Comparison of ENCODE assay signal across 10 mouse cellular contexts in the genomic region with DNA sequence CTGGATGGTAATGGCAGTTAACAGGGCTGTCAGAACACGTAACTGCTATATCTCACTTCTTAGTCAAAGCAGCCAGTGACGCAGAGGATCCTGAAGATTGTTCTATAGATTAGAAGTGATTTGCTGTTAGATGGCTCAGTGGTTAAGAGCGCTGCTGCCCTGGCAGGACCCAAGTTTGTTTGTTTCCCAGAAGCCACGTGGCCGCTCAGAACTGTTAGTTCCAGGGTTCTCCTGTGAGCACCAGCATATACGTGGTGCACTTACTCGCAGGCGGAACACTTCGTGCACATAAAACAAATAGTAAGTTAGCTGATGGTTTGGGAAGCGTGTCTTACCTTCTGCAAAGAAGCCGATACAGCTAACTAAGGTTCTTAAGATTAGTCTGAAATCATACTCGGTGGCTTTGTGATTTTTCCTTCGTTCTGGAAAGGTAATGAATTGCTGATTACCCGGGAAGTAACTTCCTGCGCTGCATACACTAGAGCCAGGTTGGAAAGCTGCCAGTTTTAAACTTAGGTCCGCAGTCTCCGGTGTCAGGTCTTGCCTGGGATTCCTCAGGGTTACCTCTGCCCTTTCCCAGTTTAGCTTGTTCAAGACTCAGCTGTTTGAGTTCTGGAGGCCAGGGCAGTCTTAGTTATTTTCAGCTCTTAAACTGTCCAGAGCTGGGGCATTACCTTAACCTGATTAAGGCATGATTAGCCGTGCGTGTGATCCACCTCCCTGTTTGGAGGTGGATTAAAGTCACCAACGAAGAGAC. TPM values are rescaled to one million over a fixed set of nuclear protein-coding genes. Genes with fewer than 3 reads are reported as not detected.
DNase-seq lines count a peak whose midpoint lies in the region; ATAC-seq and TF ChIP-seq lines count a peak whose summit lies in the region.
"Had no signal": no experiment of that assay in that cellular context is flagged by ENCODE, and none has a peak within 500 bp of the region (broad histone marks: within the 10 kb centered on the region; RNA-seq: fewer than 3 reads in every experiment).

No protein-coding gene starts in this region.

- no peaks in the 10 kb centered on the region for H3K79me2 ChIP-seq in liver, adult 2 months (ENCODE audit: control insufficient read depth, insufficient read depth, low read length)

- peak overlapping the region; percentile 18; the same call in 1 of the 2 replicates for H3K9ac ChIP-seq in liver, adult 2 months (ENCODE audit: low read depth, low read length)
- no peak overlapping the region for H3K9ac ChIP-seq in liver, embryonic 12.5 days

- H3K27ac ChIP-seq in liver, adult 2 months (replicated peaks; ENCODE audit: insufficient read depth, low read depth, low read length) = no peak overlapping the region
- H3K27ac ChIP-seq in liver, embryonic 12.5 days = no peak overlapping the region

- no peak for TF ChIP-seq CTCF in liver, adult 2 months (IDR thresholded peaks at IDR 0.05; ENCODE audit: low read depth, low read length)

- ATAC-seq in liver, embryonic 12.5 days = no peak

- TF ChIP-seq POLR2A in liver, adult 2 months (IDR thresholded peaks at IDR 0.05; ENCODE audit: extremely low read depth, insufficient read depth, low read length) = no peak

- H3K4me3 ChIP-seq in liver, adult 2 months (ENCODE audit: insufficient read depth, low read depth, low read length) = no peak overlapping the region
- H3K4me3 ChIP-seq in liver, embryonic 12.5 days = no peak overlapping the region
- H3K4me3 ChIP-seq: myocyte had no signal

- H3K27me3 ChIP-seq in liver, adult 2 months (ENCODE audit: control insufficient read depth, insufficient read depth, low read length) = no peaks in the 10 kb centered on the region
- no peaks in the 10 kb centered on the region for H3K27me3 ChIP-seq in liver, embryonic 12.5 days (replicated peaks)

- peaks cover 28% of the 10 kb centered on the region for H3K4me1 ChIP-seq in liver, adult 2 months (ENCODE audit: control insufficient read depth, insufficient read depth, low read length)
- H3K4me1 ChIP-seq in liver, embryonic 12.5 days = peaks cover 32% of the 10 kb centered on the region

- intact Hi-C loops in gastrocnemius, postnatal 14 days (cut with DNase I; ENCODE audit: low total_unique reads) = no loop called here

- peaks cover 15% of the 10 kb centered on the region for H3K36me3 ChIP-seq in liver, adult 2 months (ENCODE audit: control insufficient read depth, insufficient read depth, low read length)
- H3K36me3 ChIP-seq in liver, embryonic 12.5 days = peaks cover 21% of the 10 kb centered on the region

- H3K4me2 ChIP-seq in liver, embryonic 12.5 days = no peak overlapping the region

- H3K9me3 ChIP-seq in liver, embryonic 12.5 days (replicated peaks) = no peaks in the 10 kb centered on the region

- 21% methylated on average over 20 of the region's 20 CpGs for WGBS in liver, adult 2 months
- WGBS in liver, embryonic 12.5 days (ENCODE audit: insufficient replicate concordance) = 66% methylated on average over 20 of the region's 20 CpGs

- DNase-seq in liver, adult 2 months (ENCODE audit: extremely low read depth, low read depth, low spot score) = peak; percentile 72
- peak; percentile 31 for DNase-seq in gastrocnemius, postnatal 14 days
- peak; percentile 60 for DNase-seq in kidney, adult 18-20 months
- DNase-seq in retina, postnatal 7 days (ENCODE audit: low read depth, low spot score) = peak; percentile 61
- no peak for DNase-seq in adrenal gland, postnatal 10 days
- DNase-seq in frontal cortex, postnatal 25 days (ENCODE audit: low spot score in 2 of 2) = no peak

RNA-seq across cellular contexts. Expression of a gene that starts 14.1 kb away (rescaled TPM):
- 442 and 520 TPM in 2 replicates for total RNA-seq in liver, adult 2 months (2014; rRNA removed)
- 594 and 718 TPM in 2 replicates for polyA plus RNA-seq in liver, adult 2 months (2012; rRNA removed)
- polyA plus RNA-seq in liver, embryonic 12.5 days (2016; fragmentation: Nextera tagmentation; extraction: Ambion mirVana) = 1,680 and 1,789 TPM in 2 replicates
- total RNA-seq in gastrocnemius, postnatal 14 days (2021) = 1,000 to 10,000 TPM; 2,600 to 2,686 TPM
- total RNA-seq in adrenal gland, postnatal 10 days (2021) = 100 to 1,000 TPM; 693 to 863 TPM

RNA-seq across cellular contexts. Expression of a gene that starts 31.3 kb away (rescaled TPM):
- 30.9 and 33.2 TPM in 2 replicates for total RNA-seq in liver, adult 2 months (2014; rRNA removed)
- 6.3 and 6.7 TPM in 2 replicates for polyA plus RNA-seq in liver, adult 2 months (2012; rRNA removed)
- polyA plus RNA-seq in liver, embryonic 12.5 days (2016; fragmentation: Nextera tagmentation; extraction: Ambion mirVana) = 56.4 and 59.0 TPM in 2 replicates
- total RNA-seq in gastrocnemius, postnatal 14 days (2021) = 10 to 100 TPM; 14.5 to 16.8 TPM
- total RNA-seq in adrenal gland, postnatal 10 days (2021) = 10 to 100 TPM; 36.1 to 37.1 TPM

RNA-seq across cellular contexts. Expression of a gene that starts 31.4 kb away (rescaled TPM):
- 11.3 and 11.8 TPM in 2 replicates for total RNA-seq in liver, adult 2 months (2014; rRNA removed)
- 7.3 and 9.0 TPM in 2 replicates for polyA plus RNA-seq in liver, adult 2 months (2012; rRNA removed)
- 9.7 and 10.7 TPM in 2 replicates for polyA plus RNA-seq in liver, embryonic 12.5 days (2016; fragmentation: Nextera tagmentation; extraction: Ambion mirVana)
- 10 to 100 TPM; 10.5 to 11.9 TPM for total RNA-seq in gastrocnemius, postnatal 14 days (2021)
- total RNA-seq in adrenal gland, postnatal 10 days (2021) = 10 to 100 TPM; 21.7 to 21.9 TPM

RNA-seq across cellular contexts. Expression of a gene that starts 33.8 kb away (rescaled TPM):
- not detected in 2 replicates for total RNA-seq in liver, adult 2 months (2014; rRNA removed)
- polyA plus RNA-seq in liver, adult 2 months (2012; rRNA removed) = not detected in 2 replicates
- polyA plus RNA-seq in liver, embryonic 12.5 days (2016; fragmentation: Nextera tagmentation; extraction: Ambion mirVana) = 0.15 and 0.22 TPM in 2 replicates
- total RNA-seq in gastrocnemius, postnatal 14 days (2021) = not detected
- not detected for total RNA-seq in adrenal gland, postnatal 10 days (2021)
- total RNA-seq: heart, postnatal 14 days; left cerebral cortex, postnatal 14 days had no signal

Comparison
In these comparisons a context has a peak if more than half of its experiments do, and no peak if none do; other contexts are left out.
1. DNase-seq: peak in liver, adult 2 months (single experiment), gastrocnemius, postnatal 14 days (single experiment), kidney, adult 18-20 months (single experiment) and retina, postnatal 7 days (single experiment); none in adrenal gland, postnatal 10 days (single experiment) and frontal cortex, postnatal 25 days (0 of 2).